Mouse (Mus musculus) thymus, adult 2 months (tissue): ENCODE data around the gene Igsf21. TPM values are rescaled to one million over a fixed set of nuclear protein-coding genes. Genes with fewer than 3 reads are reported as not detected.

Source experiments
- DNase-seq: peaks from one replicate; pipeline ENCODE4 v3.0.0; 2021
- H3K27ac ChIP-seq: fragments of 200-500 bp; 2 replicates; pipeline ENCODE4 v1.5.1; 2012; ENCODE audit warnings: low read length, control low read depth; ENCODE audit not compliant: control insufficient read depth, insufficient read depth
- H3K27me3 ChIP-seq: fragments of 200-500 bp; 2 replicates; pipeline ENCODE4 v1.6.1; 2012; ENCODE audit warnings: mild to moderate bottlenecking, low read length, moderate library complexity, mixed read lengths; ENCODE audit not compliant: control insufficient read depth, insufficient read depth
- H3K36me3 ChIP-seq: fragments of 200-500 bp; 2 replicates; pipeline ENCODE4 v1.6.1; 2012; ENCODE audit warnings: mild to moderate bottlenecking, low read length, moderate library complexity; ENCODE audit not compliant: control insufficient read depth, insufficient read depth
- H3K4me1 ChIP-seq: fragments of 200-500 bp; replicated peaks from 2 replicates; pipeline ENCODE4 v1.6.1; 2012; ENCODE audit warnings: low read length; ENCODE audit not compliant: control insufficient read depth, insufficient read depth
- H3K4me3 ChIP-seq: fragments of 200-500 bp; 2 replicates; pipeline ENCODE4 v1.5.1; 2012; ENCODE audit warnings: mild to moderate bottlenecking, low read length, control low read depth, moderate library complexity; ENCODE audit not compliant: control insufficient read depth, insufficient read depth
- CTCF ChIP-seq: fragments of 200-500 bp; IDR thresholded peaks from 2 replicates; pipeline ENCODE4 v1.5.1; 2012; ENCODE audit warnings: mild to moderate bottlenecking, control low read depth, low read length, moderate library complexity, borderline replicate concordance; ENCODE audit not compliant: control insufficient read depth, poor library complexity, insufficient read depth; ENCODE audit errors: extremely low read depth
- POLR2A ChIP-seq: fragments of 200-500 bp; IDR thresholded peaks from 2 replicates; pipeline ENCODE4 v1.6.1; 2012; ENCODE audit warnings: mild to moderate bottlenecking, low read length, control low read depth, moderate library complexity; ENCODE audit not compliant: control insufficient read depth, poor library complexity, insufficient read depth; ENCODE audit errors: extremely low read depth
- WGBS: fragments of 180-500 bp; shearing (Covaris S2); methylation state at CpG from one replicate; pipeline ENCODE4 v1.1.7; 2018; 5-methylcytosine and 5-hydroxymethylcytosine counted together
- polyA plus RNA-seq: library from polyadenylated mRNA; depleted of rRNA; stranded (reverse); fragments of >200 nt; gene quantifications from 2 replicates; pipeline ENCODE4 v1.2.3, GENCODE M21; 2012

The Igsf21 gene
- polyA plus RNA-seq, 1 experiment: 1.0 TPM

DNA sequence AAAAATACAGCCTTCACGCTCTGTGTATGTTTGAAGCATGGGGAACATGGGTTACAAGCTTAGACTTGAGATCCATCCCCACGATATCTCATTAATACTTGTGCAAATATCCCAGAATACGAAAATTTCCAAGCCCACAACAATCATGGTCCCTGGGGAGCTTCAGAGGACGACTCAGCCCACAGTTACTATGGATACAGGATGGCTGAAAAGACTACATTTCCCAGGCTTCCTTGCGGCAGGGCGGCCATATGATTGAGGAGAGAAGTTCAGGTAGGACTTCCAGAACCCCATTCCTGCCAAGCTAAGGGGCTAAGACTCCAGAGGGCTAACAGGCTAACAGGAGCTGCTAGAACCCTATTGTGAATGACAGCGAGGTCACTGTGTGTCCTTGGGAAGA lies 160.4 kb downstream of the Igsf21 start:
- no peaks in the 10 kb centered on the region for H3K36me3 ChIP-seq
- no peak for DNase-seq
- 66% methylated on average over 7 of the region's 7 CpGs for WGBS

DNA sequence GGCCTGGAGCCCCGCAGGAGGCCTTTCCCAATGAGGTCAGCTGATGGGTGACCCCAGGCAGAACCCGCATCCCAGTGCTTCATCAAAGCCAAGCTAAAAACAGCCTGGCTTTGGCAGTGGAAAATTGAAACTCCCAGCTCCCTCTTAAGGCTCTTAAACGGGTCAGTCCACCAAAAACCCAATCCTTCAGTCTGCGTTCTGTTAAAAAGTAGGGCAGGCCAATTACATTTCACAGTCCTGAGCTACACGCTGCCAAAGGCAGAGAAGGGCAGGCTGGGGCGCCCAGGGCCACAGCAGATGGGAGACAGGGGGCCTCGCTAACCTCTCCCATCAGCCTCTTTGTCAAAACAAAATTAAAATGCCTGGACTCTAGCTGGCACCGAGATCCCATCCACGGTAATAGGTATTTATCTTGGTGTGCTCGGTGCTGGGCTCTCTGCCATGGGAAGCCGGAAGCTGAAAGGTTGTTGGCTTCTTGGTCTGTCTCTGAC lies 162.0 kb downstream of the Igsf21 start:
- Histone ChIP-seq H3K27ac (no peak overlapping the region), H3K4me1 (no peaks in the 10 kb centered on the region), H3K4me3 (no peak overlapping the region), H3K36me3 (no peaks in the 10 kb centered on the region), H3K27me3 (no peaks in the 10 kb centered on the region)
- DNase-seq: no peak
- WGBS: 80% methylated on average over 11 of the region's 11 CpGs
- no peak for TF ChIP-seq POLR2A
- no peak for TF ChIP-seq CTCF

More for the DNA sequence above, 160.4 kb downstream of the Igsf21 start:
- H3K4me3 ChIP-seq: no peak overlapping the region
- TF ChIP-seq CTCF (no peak), POLR2A (no peak)
- H3K27ac ChIP-seq: no peak overlapping the region
- no peaks in the 10 kb centered on the region for H3K4me1 ChIP-seq
- H3K27me3 ChIP-seq: no peaks in the 10 kb centered on the region

DNA sequence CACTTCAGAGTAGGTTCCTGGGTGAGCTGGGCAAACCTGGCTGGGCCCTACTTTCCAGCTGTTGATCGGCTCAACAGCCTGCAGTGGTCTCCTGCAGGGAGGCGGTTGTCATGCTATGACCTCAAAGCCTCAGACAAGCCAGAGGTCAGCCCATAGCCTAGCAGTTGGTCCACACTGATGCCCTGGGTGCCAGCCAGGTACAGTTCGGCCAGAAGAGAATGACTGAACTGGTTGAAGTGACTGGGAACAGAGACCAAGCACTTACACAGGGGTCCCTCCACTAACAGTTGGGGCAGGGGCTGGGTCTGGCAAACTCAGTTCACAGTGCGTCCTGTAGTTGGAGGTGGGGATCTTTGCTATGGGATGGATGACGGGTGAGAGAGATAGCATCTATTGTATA lies 162.5 kb downstream of the Igsf21 start:
- Histone ChIP-seq H3K27me3 (no peaks in the 10 kb centered on the region), H3K4me1 (no peaks in the 10 kb centered on the region), H3K27ac (no peak overlapping the region), H3K36me3 (no peaks in the 10 kb centered on the region), H3K4me3 (no peak overlapping the region)
- no peak for DNase-seq
- WGBS: 91% methylated on average over 5 of the region's 5 CpGs
- TF ChIP-seq POLR2A (no peak), CTCF (no peak)

DNA sequence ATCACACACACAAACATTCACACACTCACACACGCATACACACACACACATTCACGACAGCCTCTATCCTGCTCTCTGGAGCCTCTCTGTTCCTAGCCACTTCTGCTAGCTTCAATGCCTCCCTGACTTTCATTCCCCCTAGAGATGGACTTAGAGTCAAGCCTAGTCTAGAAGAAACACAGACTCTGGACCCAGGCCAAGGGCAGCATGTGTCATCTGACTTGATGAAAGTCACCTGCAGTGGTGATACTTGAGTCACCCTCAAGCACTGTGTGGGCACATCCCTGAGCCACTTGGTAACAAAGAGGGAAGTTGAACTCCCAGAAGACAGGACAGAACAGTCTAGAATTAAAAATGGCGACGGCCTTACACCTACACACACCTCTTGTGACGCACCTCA lies 168.2 kb downstream of the Igsf21 start:
- no peak overlapping the region for H3K4me3 ChIP-seq
- no peaks in the 10 kb centered on the region for H3K27me3 ChIP-seq

DNA sequence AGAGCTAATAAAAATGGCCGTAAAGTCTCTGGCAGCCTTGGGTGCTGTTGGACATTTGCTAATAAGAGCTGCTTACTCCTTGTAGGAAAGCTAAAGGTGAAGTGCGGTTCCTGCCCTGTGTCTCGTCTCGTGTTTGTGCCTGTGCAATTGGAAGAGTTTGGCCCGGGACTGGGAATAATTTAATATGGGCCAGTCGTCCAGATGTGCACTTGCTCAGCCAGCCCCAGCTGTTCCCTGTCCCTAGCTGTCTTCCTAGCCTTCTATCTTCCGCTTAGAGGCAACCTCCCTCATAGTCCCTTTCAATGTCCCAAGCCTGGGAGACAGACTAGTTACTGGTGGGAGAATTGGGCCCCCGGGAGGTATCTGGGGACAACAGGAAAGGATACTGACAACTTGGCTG lies 169.0 kb downstream of the Igsf21 start:
- 84% methylated on average over 8 of the region's 8 CpGs for WGBS

More for the DNA sequence above, 168.2 kb downstream of the Igsf21 start:
- Histone ChIP-seq H3K36me3 (no peaks in the 10 kb centered on the region), H3K4me1 (no peaks in the 10 kb centered on the region), H3K27ac (no peak overlapping the region)
- DNase-seq: no peak
- TF ChIP-seq POLR2A (no peak), CTCF (no peak)
- 86% methylated on average over 5 of the region's 5 CpGs for WGBS

DNA sequence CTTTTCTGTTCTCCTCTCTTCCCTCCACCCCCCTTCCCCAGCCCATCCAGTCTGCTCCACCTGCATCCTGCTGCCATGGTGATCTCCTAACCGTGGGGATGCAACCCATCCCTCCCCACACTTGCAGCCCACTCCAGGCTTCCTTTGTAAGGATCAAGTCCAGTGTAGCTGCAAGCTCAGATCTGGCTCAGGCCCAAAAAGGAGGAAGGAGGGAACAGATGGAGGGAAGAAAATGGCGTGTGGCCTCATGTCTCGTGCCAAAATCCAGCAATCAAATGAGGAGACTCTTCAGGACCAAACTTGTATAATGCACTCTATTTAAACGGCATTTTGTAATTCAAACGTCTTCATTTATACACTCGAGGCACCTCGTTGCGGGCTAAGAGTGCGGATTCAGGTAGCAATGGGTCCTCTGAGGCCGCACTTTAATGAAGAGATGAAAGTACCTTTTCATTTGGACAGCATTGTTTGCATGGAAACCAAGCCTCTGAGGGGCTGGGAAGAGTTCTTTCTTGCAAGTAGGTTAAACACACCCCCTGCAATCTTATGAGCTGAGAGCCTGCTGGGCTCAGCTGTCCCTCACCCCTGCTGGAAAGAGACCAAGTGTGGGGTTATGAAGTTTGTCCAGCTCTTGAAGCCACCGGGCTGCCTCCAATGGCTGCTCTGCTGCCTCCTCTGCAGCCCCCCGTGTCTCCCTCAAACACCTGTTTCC lies 169.6 kb downstream of the Igsf21 start:
- no peaks in the 10 kb centered on the region for H3K4me1 ChIP-seq
- no peaks in the 10 kb centered on the region for H3K27me3 ChIP-seq
- TF ChIP-seq POLR2A (no peak), CTCF (no peak)
- H3K36me3 ChIP-seq: no peaks in the 10 kb centered on the region
- no peak for DNase-seq
- 79% methylated on average over 12 of the region's 12 CpGs for WGBS
- no peak overlapping the region for H3K4me3 ChIP-seq
- H3K27ac ChIP-seq: no peak overlapping the region

More for the DNA sequence above, 169.0 kb downstream of the Igsf21 start:
- Histone ChIP-seq H3K27ac (no peak overlapping the region), H3K4me1 (no peaks in the 10 kb centered on the region), H3K36me3 (no peaks in the 10 kb centered on the region), H3K27me3 (no peaks in the 10 kb centered on the region), H3K4me3 (no peak overlapping the region)
- no peak for TF ChIP-seq POLR2A
- no peak for TF ChIP-seq CTCF
- no peak for DNase-seq
